Mouse (Mus musculus): ENCODE data around the gene St3gal5.

DNA sequence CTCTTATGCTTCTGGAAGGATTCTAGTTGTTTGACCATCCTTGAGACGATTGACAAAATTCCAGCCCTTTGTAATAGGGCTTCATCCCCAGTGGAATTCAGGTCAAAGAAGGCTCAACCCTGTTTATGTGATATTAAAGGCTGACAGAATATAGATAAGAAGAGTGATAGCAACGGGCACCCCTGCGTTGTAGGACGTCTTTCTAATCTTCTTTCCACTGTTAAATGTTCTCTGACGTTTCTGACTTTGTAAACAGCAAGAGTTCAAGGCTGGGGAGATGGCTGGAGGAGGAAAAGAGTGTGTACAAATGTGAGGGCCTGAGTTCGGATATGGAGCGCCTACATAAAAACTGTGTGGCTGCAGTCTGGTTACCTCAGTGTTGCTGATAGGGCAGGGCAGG, 7.1 kb downstream of the St3gal5 start:
- TF ChIP-seq CTCF (IDR thresholded peaks at IDR 0.05; ENCODE audit: low read depth, low read length), result no peak
- no peak for TF ChIP-seq POLR2A (IDR thresholded peaks at IDR 0.05; ENCODE audit: borderline replicate concordance, low read depth, low read length)
